Mouse (Mus musculus): Measurements from ENCODE around the gene Unc79.

- TF ChIP-seq CTCF (IDR thresholded peaks at IDR 0.05; ENCODE audit: low read depth) (no peak), EP300 (optimal IDR thresholded peaks at IDR 0.05) (no peak)
These were observed 168.0 kb downstream of the Unc79 start for GRCm38 (mm10) chr12:103116639-103117038.
